Mouse (Mus musculus) layer of hippocampus, adult 2 months (tissue): ENCODE results near the gene Nme9. TPM values are rescaled to one million over a fixed set of nuclear protein-coding genes. Genes with fewer than 3 reads are reported as not detected.

Experiments used
- DNase-seq, 2 experiments: peaks; one replicate each; pipeline ENCODE4 v3.0.0; 2022; ENCODE audit warnings: low spot score in 2 of 2
- H3K27ac ChIP-seq: fragments of 200-600 bp; 2 replicates; pipeline ENCODE4 v1.8.1; 2022
- H3K4me3 ChIP-seq: fragments of 200-600 bp; 2 replicates; pipeline ENCODE4 v1.8.1; 2022; ENCODE audit warnings: mild to moderate bottlenecking
- CTCF ChIP-seq: fragments of 200-600 bp; conservative IDR thresholded peaks from 2 replicates; pipeline ENCODE4 v1.8.1; 2022; ENCODE audit warnings: antibody characterized with exemption, mild to moderate bottlenecking, moderate library complexity
- total RNA-seq, 2 experiments: library from RNA; stranded (reverse); gene quantifications; 2 replicates each; pipeline ENCODE4 v1.2.3; 2021

Gene Nme9
- total RNA-seq, 2 experiments from 2014 or later: 0.61 to 0.77 TPM

GRCm38 (mm10) chr9:99470347-99471092 lies 19.2 kb downstream of the Nme9 start:
- no peak for TF ChIP-seq CTCF
- H3K4me3 ChIP-seq: no peak overlapping the region
- H3K27ac ChIP-seq: no peak overlapping the region
- no peak for DNase-seq

GRCm38 (mm10) chr9:99471334-99471733 lies 20.1 kb downstream of the Nme9 start:
- no peak for TF ChIP-seq CTCF
- H3K4me3 ChIP-seq: no peak overlapping the region
- H3K27ac ChIP-seq: no peak overlapping the region
- no peak for DNase-seq

GRCm38 (mm10) chr9:99479181-99479711 lies 28.0 kb downstream of the Nme9 start:
- TF ChIP-seq CTCF: no peak
- Histone ChIP-seq H3K4me3 (no peak overlapping the region), H3K27ac (peak overlapping the region; percentile 84)
- DNase-seq: peak; percentile 39 to 65

- no peak for TF ChIP-seq CTCF
- no peak overlapping the region for H3K4me3 ChIP-seq
- H3K27ac ChIP-seq: peak overlapping the region; percentile 32; the same call in 1 of the 2 replicates
- no peak for DNase-seq
Measured at GRCm38 (mm10) chr9:99480764-99481163, 29.5 kb downstream of the Nme9 start.

- TF ChIP-seq CTCF: no peak
- Histone ChIP-seq H3K4me3 (no peak overlapping the region), H3K27ac (no peak overlapping the region)
- no peak for DNase-seq
Measured at GRCm38 (mm10) chr9:99483191-99483590, 31.9 kb downstream of the Nme9 start.

- no peak for TF ChIP-seq CTCF
- Histone ChIP-seq H3K4me3 (no peak overlapping the region), H3K27ac (no peak overlapping the region)
- no peak for DNase-seq
Measured at GRCm38 (mm10) chr9:99484632-99485031, 33.4 kb downstream of the Nme9 start.

- Histone ChIP-seq H3K27ac (no peak overlapping the region), H3K4me3 (no peak overlapping the region)
- TF ChIP-seq CTCF: no peak
- DNase-seq: no peak
Measured at GRCm38 (mm10) chr9:99485144-99485543, 33.9 kb downstream of the Nme9 start.

GRCm38 (mm10) chr9:99487126-99487695 lies 35.9 kb downstream of the Nme9 start:
- no peak for DNase-seq
- no peak overlapping the region for H3K27ac ChIP-seq
- no peak overlapping the region for H3K4me3 ChIP-seq
- TF ChIP-seq CTCF: no peak

GRCm38 (mm10) chr9:99487841-99488240 lies 36.6 kb downstream of the Nme9 start:
- H3K27ac ChIP-seq: no peak overlapping the region
- H3K4me3 ChIP-seq: no peak overlapping the region
- DNase-seq: no peak
- TF ChIP-seq CTCF: no peak

- Histone ChIP-seq H3K27ac (no peak overlapping the region), H3K4me3 (no peak overlapping the region)
- TF ChIP-seq CTCF: no peak
- no peak for DNase-seq
Measured at GRCm38 (mm10) chr9:99491050-99491449, 39.8 kb downstream of the Nme9 start.

- Histone ChIP-seq H3K4me3 (no peak overlapping the region), H3K27ac (no peak overlapping the region)
- no peak for TF ChIP-seq CTCF
- no peak for DNase-seq
Measured at GRCm38 (mm10) chr9:99492634-99493200, 41.4 kb downstream of the Nme9 start.

- Histone ChIP-seq H3K27ac (no peak overlapping the region), H3K4me3 (no peak overlapping the region)
- no peak for DNase-seq
- no peak for TF ChIP-seq CTCF
Measured at GRCm38 (mm10) chr9:99499336-99499735, 48.1 kb downstream of the Nme9 start.

- DNase-seq: no peak
- TF ChIP-seq CTCF: no peak
- no peak overlapping the region for H3K27ac ChIP-seq
- no peak overlapping the region for H3K4me3 ChIP-seq
Measured at GRCm38 (mm10) chr9:99505875-99506274, 54.6 kb downstream of the Nme9 start.

Other genes starting within 250 kb of the Nme9 start
- not detected for gene Faiml, start 214.2 kb upstream of the Nme9 start, total RNA-seq
- 10 to 100 TPM; 27.5 to 34.0 TPM for gene Cep70, start 208.1 kb upstream of the Nme9 start, total RNA-seq
- 1 to 10 TPM; 1.7 to 1.9 TPM for gene Esyt3, start 92.9 kb upstream of the Nme9 start, total RNA-seq
- gene Mras, start 14.1 kb upstream of the Nme9 start, total RNA-seq: 100 to 1,000 TPM; 138 to 141 TPM
- 10 to 100 TPM; 57.8 to 58.0 TPM for gene Armc8, start 117.4 kb downstream of the Nme9 start, total RNA-seq
- 10 to 100 TPM; 12.5 to 16.1 TPM for gene Dbr1, start 124.3 kb downstream of the Nme9 start, total RNA-seq
- under 1 TPM in 1 of 2 experiments, not detected in 1; 0.12 TPM for gene A4gnt, start 161.0 kb downstream of the Nme9 start, total RNA-seq
- 10 to 100 TPM; 24.1 to 24.4 TPM for gene Dzip1l, start 178.0 kb downstream of the Nme9 start, total RNA-seq